Mouse (Mus musculus) liver, embryonic 14.5 days (tissue): ENCODE results near the gene Rapgef3.

Experiments used
- CTCF ChIP-seq: IDR thresholded peaks from 2 replicates; pipeline ENCODE4 v1.5.1; 2016; ENCODE audit warnings: antibody characterized with exemption, low read depth, control low read depth
- EP300 ChIP-seq: IDR thresholded peaks from 2 replicates; pipeline ENCODE4 v1.6.1; 2016; ENCODE audit warnings: antibody characterized with exemption, low read depth

- TF ChIP-seq CTCF (peak; percentile 69), EP300 (no peak)
These were observed 42.2 kb upstream of the Rapgef3 start for GRCm38 (mm10) chr15:97809942-97810341.
